ENCODE assay signal across 8 mouse cellular contexts in the genomic region with DNA sequence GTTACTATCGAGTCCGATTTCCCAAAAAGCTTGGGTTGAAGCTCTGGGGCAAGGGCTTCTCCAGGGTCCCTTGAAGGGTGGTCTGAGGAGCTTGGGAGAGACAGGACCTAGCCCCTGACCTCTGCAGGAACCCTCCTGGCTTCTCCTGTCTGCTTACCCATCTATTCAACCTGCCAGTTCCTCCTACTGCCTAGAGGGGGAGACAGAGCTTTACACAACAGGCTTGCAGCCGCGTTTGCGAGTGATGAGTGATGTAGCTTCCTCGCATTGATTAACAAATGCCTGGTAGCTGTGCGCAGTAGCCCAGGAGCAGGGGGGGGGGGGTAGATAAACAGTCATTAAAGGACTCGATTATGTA. TPM values are rescaled to one million over a fixed set of nuclear protein-coding genes. Genes with fewer than 3 reads are reported as not detected.
DNase-seq lines count a peak whose midpoint lies in the region; ATAC-seq and TF ChIP-seq lines count a peak whose summit lies in the region.

No protein-coding gene starts in this region.

- 6% methylated on average over 8 of the region's 8 CpGs for WGBS in embryonic facial prominence, embryonic 12.5 days
- 3% methylated on average over 8 of the region's 8 CpGs for WGBS in heart, embryonic 11.5 days (ENCODE audit: insufficient replicate concordance)
- WGBS in kidney, embryonic 14.5 days, result 3% methylated on average over 8 of the region's 8 CpGs
- 7% methylated on average over 8 of the region's 8 CpGs for WGBS in midbrain, postnatal 0 days
- WGBS in stomach, embryonic 16.5 days, result 8% methylated on average over 8 of the region's 8 CpGs

- peaks cover 33% of the 10 kb centered on the region for H3K36me3 ChIP-seq in embryonic facial prominence, embryonic 12.5 days
- peaks cover 2% of the 10 kb centered on the region; the same call in 1 of the 2 replicates for H3K36me3 ChIP-seq in heart, embryonic 11.5 days (ENCODE audit: control insufficient read depth, insufficient read depth, low read length)
- H3K36me3 ChIP-seq in kidney, embryonic 14.5 days (ENCODE audit: control insufficient read depth, insufficient read depth, low read length), result peaks cover 26% of the 10 kb centered on the region
- peaks cover 20% of the 10 kb centered on the region for H3K36me3 ChIP-seq in midbrain, postnatal 0 days (ENCODE audit: insufficient read depth, low read length)
- H3K36me3 ChIP-seq in stomach, embryonic 16.5 days (ENCODE audit: control insufficient read depth, insufficient read depth, low read length), result peaks cover 3% of the 10 kb centered on the region; the same call in 1 of the 2 replicates

- peak overlapping the region; percentile 77 for H3K4me3 ChIP-seq in embryonic facial prominence, embryonic 12.5 days
- H3K4me3 ChIP-seq in heart, embryonic 11.5 days (ENCODE audit: low read depth, low read length), result peak overlapping the region; percentile 17; the same call in 1 of the 2 replicates
- peak overlapping the region; percentile 73 for H3K4me3 ChIP-seq in kidney, embryonic 14.5 days (ENCODE audit: low read length)
- peak overlapping the region; percentile 71 for H3K4me3 ChIP-seq in midbrain, postnatal 0 days (ENCODE audit: low read depth, low read length)
- H3K4me3 ChIP-seq in stomach, embryonic 16.5 days (replicated peaks; ENCODE audit: low read length), result peak overlapping the region; percentile 68

- peak overlapping the region; percentile 96 for H3K4me2 ChIP-seq in embryonic facial prominence, embryonic 12.5 days (replicated peaks)
- H3K4me2 ChIP-seq in heart, embryonic 11.5 days, result peak overlapping the region; percentile 99
- H3K4me2 ChIP-seq in kidney, embryonic 14.5 days (replicated peaks; ENCODE audit: low read depth, low read length), result peak overlapping the region; percentile 97
- H3K4me2 ChIP-seq in midbrain, postnatal 0 days (ENCODE audit: low read depth, low read length, poor library complexity, severe bottlenecking), result peak overlapping the region; percentile 63
- peak overlapping the region; percentile 100 for H3K4me2 ChIP-seq in stomach, embryonic 16.5 days (ENCODE audit: low read depth, low read length)

- H3K9me3 ChIP-seq in embryonic facial prominence, embryonic 12.5 days, result no peaks in the 10 kb centered on the region
- no peaks in the 10 kb centered on the region for H3K9me3 ChIP-seq in heart, embryonic 11.5 days (replicated peaks; ENCODE audit: control insufficient read depth, low read length)
- H3K9me3 ChIP-seq in kidney, embryonic 14.5 days (ENCODE audit: control insufficient read depth, low read length), result no peaks in the 10 kb centered on the region
- H3K9me3 ChIP-seq in midbrain, postnatal 0 days (ENCODE audit: low read length), result no peaks in the 10 kb centered on the region
- H3K9me3 ChIP-seq in stomach, embryonic 16.5 days (replicated peaks; ENCODE audit: control insufficient read depth, low read length), result no peaks in the 10 kb centered on the region

- DNase-seq in 416B (ENCODE audit: low read depth) (peak; percentile 90), liver (peak; percentile 74)
- DNase-seq in adrenal gland, postnatal 10 days, result peak; percentile 77
- DNase-seq in midbrain, postnatal 0 days (ENCODE audit: low spot score), result peak; percentile 93

- peak; percentile 94 for TF ChIP-seq CTCF in midbrain, postnatal 0 days (IDR thresholded peaks at IDR 0.05)

- peaks cover 22% of the 10 kb centered on the region for H3K4me1 ChIP-seq in embryonic facial prominence, embryonic 12.5 days
- H3K4me1 ChIP-seq in heart, embryonic 11.5 days (ENCODE audit: control insufficient read depth, insufficient read depth, low read length), result peaks cover 22% of the 10 kb centered on the region
- H3K4me1 ChIP-seq in kidney, embryonic 14.5 days (ENCODE audit: control insufficient read depth, insufficient read depth, low read length), result peaks cover 28% of the 10 kb centered on the region
- no peaks in the 10 kb centered on the region; the same call in 1 of the 2 replicates for H3K4me1 ChIP-seq in midbrain, postnatal 0 days (ENCODE audit: insufficient read depth, low read length)
- H3K4me1 ChIP-seq in stomach, embryonic 16.5 days (ENCODE audit: control insufficient read depth, insufficient read depth, low read length), result peaks cover 22% of the 10 kb centered on the region

- no peaks in the 10 kb centered on the region for H3K27me3 ChIP-seq in embryonic facial prominence, embryonic 12.5 days
- no peaks in the 10 kb centered on the region for H3K27me3 ChIP-seq in heart, embryonic 11.5 days (ENCODE audit: control insufficient read depth, insufficient read depth, low read length)
- no peaks in the 10 kb centered on the region for H3K27me3 ChIP-seq in kidney, embryonic 14.5 days (ENCODE audit: control insufficient read depth, insufficient read depth, low read length)
- H3K27me3 ChIP-seq in midbrain, postnatal 0 days (ENCODE audit: insufficient read depth, low read length), result no peaks in the 10 kb centered on the region
- no peaks in the 10 kb centered on the region; the same call in 1 of the 2 replicates for H3K27me3 ChIP-seq in stomach, embryonic 16.5 days (ENCODE audit: control insufficient read depth, insufficient read depth, low read length)

- no peak for ATAC-seq in embryonic facial prominence, embryonic 12.5 days (ENCODE audit: insufficient number of reproducible peaks, insufficient read depth, low FRiP score, low TSS enrichment)
- no peak for ATAC-seq in heart, embryonic 11.5 days (replicated peaks; ENCODE audit: insufficient number of reproducible peaks, low FRiP score, low TSS enrichment)
- 0 out of 2 replicates have a peak, but pooled peaks have one; percentile 8 for ATAC-seq in kidney, embryonic 14.5 days (ENCODE audit: low FRiP score, low TSS enrichment)
- ATAC-seq in midbrain, postnatal 0 days (ENCODE audit: low FRiP score), result 0 out of 2 replicates have a peak, but pooled peaks have one; percentile 14
- no peak for ATAC-seq in stomach, embryonic 16.5 days (ENCODE audit: insufficient read depth, low FRiP score)

- no peak overlapping the region for H3K27ac ChIP-seq in embryonic facial prominence, embryonic 12.5 days
- no peak overlapping the region for H3K27ac ChIP-seq in heart, embryonic 11.5 days (ENCODE audit: low read depth, low read length)
- H3K27ac ChIP-seq in kidney, embryonic 14.5 days (ENCODE audit: low read depth, low read length), result no peak overlapping the region
- H3K27ac ChIP-seq in midbrain, postnatal 0 days (ENCODE audit: low read depth, low read length), result peak overlapping the region; percentile 57
- H3K27ac ChIP-seq in stomach, embryonic 16.5 days (ENCODE audit: low read length), result no peak overlapping the region

- peak overlapping the region; percentile 83; the same call in 1 of the 2 replicates for H3K9ac ChIP-seq in embryonic facial prominence, embryonic 12.5 days
- H3K9ac ChIP-seq in heart, embryonic 11.5 days (ENCODE audit: low read depth, low read length), result no peak overlapping the region
- peak overlapping the region; percentile 34; the same call in 1 of the 2 replicates for H3K9ac ChIP-seq in kidney, embryonic 14.5 days (ENCODE audit: low read depth, low read length)
- H3K9ac ChIP-seq in midbrain, postnatal 0 days (replicated peaks; ENCODE audit: low read length, poor library complexity, severe bottlenecking), result peak overlapping the region; percentile 91
- H3K9ac ChIP-seq in stomach, embryonic 16.5 days (ENCODE audit: low read length), result peak overlapping the region; percentile 44

RNA-seq across cellular contexts. Expression of gene Pdxp, which starts 1.9 kb away (rescaled TPM):
- total RNA-seq in adrenal gland, postnatal 10 days (2021), result 1 to 10 TPM; 5.2 to 6.1 TPM
- 37.3 and 37.6 TPM in 2 replicates for polyA plus RNA-seq in embryonic facial prominence, embryonic 12.5 days (2016; fragmentation: Nextera tagmentation; extraction: Ambion mirVana)
- polyA plus RNA-seq in heart, embryonic 11.5 days (2014; fragmentation: Nextera tagmentation; extraction: Ambion mirVana), result 24.3 and 25.7 TPM in 2 replicates
- 20.5 and 25.8 TPM in 2 replicates for polyA plus RNA-seq in kidney, embryonic 14.5 days (2014; fragmentation: Nextera tagmentation; extraction: Ambion mirVana)
- total RNA-seq in midbrain, postnatal 0 days (2014; rRNA removed), result 350 and 364 TPM in 2 replicates
- polyA plus RNA-seq in midbrain, postnatal 0 days (2015; fragmentation: Nextera tagmentation; extraction: Ambion mirVana), result 171 and 181 TPM in 2 replicates
- polyA plus RNA-seq in stomach, embryonic 16.5 days (2015; fragmentation: Nextera tagmentation; extraction: Ambion mirVana), result 5.1 and 5.9 TPM in 2 replicates

RNA-seq across cellular contexts. Expression of gene Lgals1, which starts 10.9 kb away (rescaled TPM):
- total RNA-seq in adrenal gland, postnatal 10 days (2021), result 100 to 1,000 TPM; 601 to 606 TPM
- 1,294 and 1,324 TPM in 2 replicates for polyA plus RNA-seq in embryonic facial prominence, embryonic 12.5 days (2016; fragmentation: Nextera tagmentation; extraction: Ambion mirVana)
- polyA plus RNA-seq in heart, embryonic 11.5 days (2014; fragmentation: Nextera tagmentation; extraction: Ambion mirVana), result 541 and 566 TPM in 2 replicates
- polyA plus RNA-seq in kidney, embryonic 14.5 days (2014; fragmentation: Nextera tagmentation; extraction: Ambion mirVana), result 584 and 814 TPM in 2 replicates
- 35.4 and 46.2 TPM in 2 replicates for total RNA-seq in midbrain, postnatal 0 days (2014; rRNA removed)
- 69.7 and 76.8 TPM in 2 replicates for polyA plus RNA-seq in midbrain, postnatal 0 days (2015; fragmentation: Nextera tagmentation; extraction: Ambion mirVana)
- 1,528 and 1,531 TPM in 2 replicates for polyA plus RNA-seq in stomach, embryonic 16.5 days (2015; fragmentation: Nextera tagmentation; extraction: Ambion mirVana)

RNA-seq across cellular contexts. Expression of gene Sh3bp1, which starts 16.1 kb away (rescaled TPM):
- 10 to 100 TPM; 11.7 to 17.1 TPM for total RNA-seq in adrenal gland, postnatal 10 days (2021)
- polyA plus RNA-seq in embryonic facial prominence, embryonic 12.5 days (2016; fragmentation: Nextera tagmentation; extraction: Ambion mirVana), result 39.4 and 42.2 TPM in 2 replicates
- 25.0 and 29.3 TPM in 2 replicates for polyA plus RNA-seq in heart, embryonic 11.5 days (2014; fragmentation: Nextera tagmentation; extraction: Ambion mirVana)
- polyA plus RNA-seq in kidney, embryonic 14.5 days (2014; fragmentation: Nextera tagmentation; extraction: Ambion mirVana), result 32.7 and 38.5 TPM in 2 replicates
- 4.2 and 4.5 TPM in 2 replicates for total RNA-seq in midbrain, postnatal 0 days (2014; rRNA removed)
- 4.0 and 4.7 TPM in 2 replicates for polyA plus RNA-seq in midbrain, postnatal 0 days (2015; fragmentation: Nextera tagmentation; extraction: Ambion mirVana)
- 42.1 and 44.5 TPM in 2 replicates for polyA plus RNA-seq in stomach, embryonic 16.5 days (2015; fragmentation: Nextera tagmentation; extraction: Ambion mirVana)

RNA-seq across cellular contexts. Expression of gene Gm49510, which starts 16.2 kb away (rescaled TPM):
- total RNA-seq in adrenal gland, postnatal 10 days (2021), result not detected
- polyA plus RNA-seq in embryonic facial prominence, embryonic 12.5 days (2016; fragmentation: Nextera tagmentation; extraction: Ambion mirVana), result 0.29 and 1.4 TPM in 2 replicates
- polyA plus RNA-seq in heart, embryonic 11.5 days (2014; fragmentation: Nextera tagmentation; extraction: Ambion mirVana), result 0.23 and 0.47 TPM in 2 replicates
- polyA plus RNA-seq in kidney, embryonic 14.5 days (2014; fragmentation: Nextera tagmentation; extraction: Ambion mirVana), result 0.19 and 0.59 TPM in 2 replicates
- total RNA-seq in midbrain, postnatal 0 days (2014; rRNA removed), result 1.7 TPM in 1 of 2 replicates, not detected in the other
- 0.17 TPM in 1 of 2 replicates, not detected in the other for polyA plus RNA-seq in midbrain, postnatal 0 days (2015; fragmentation: Nextera tagmentation; extraction: Ambion mirVana)
- 0.32 and 0.46 TPM in 2 replicates for polyA plus RNA-seq in stomach, embryonic 16.5 days (2015; fragmentation: Nextera tagmentation; extraction: Ambion mirVana)

RNA-seq across cellular contexts. Expression of gene Nol12, which starts 19.1 kb away (rescaled TPM):
- 10 to 100 TPM; 34.4 to 35.2 TPM for total RNA-seq in adrenal gland, postnatal 10 days (2021)
- polyA plus RNA-seq in embryonic facial prominence, embryonic 12.5 days (2016; fragmentation: Nextera tagmentation; extraction: Ambion mirVana), result 59.0 and 60.5 TPM in 2 replicates
- polyA plus RNA-seq in heart, embryonic 11.5 days (2014; fragmentation: Nextera tagmentation; extraction: Ambion mirVana), result 43.6 and 51.4 TPM in 2 replicates
- polyA plus RNA-seq in kidney, embryonic 14.5 days (2014; fragmentation: Nextera tagmentation; extraction: Ambion mirVana), result 55.8 and 64.6 TPM in 2 replicates
- 8.1 and 17.1 TPM in 2 replicates for total RNA-seq in midbrain, postnatal 0 days (2014; rRNA removed)
- polyA plus RNA-seq in midbrain, postnatal 0 days (2015; fragmentation: Nextera tagmentation; extraction: Ambion mirVana), result 64.0 and 69.5 TPM in 2 replicates
- 45.6 and 46.9 TPM in 2 replicates for polyA plus RNA-seq in stomach, embryonic 16.5 days (2015; fragmentation: Nextera tagmentation; extraction: Ambion mirVana)

Comparison
In these comparisons a context has a peak if more than half of its experiments do, and no peak if none do; other contexts are left out.
1. ATAC-seq: peak in kidney, embryonic 14.5 days (single experiment) and midbrain, postnatal 0 days (single experiment); none in embryonic facial prominence, embryonic 12.5 days (single experiment), heart, embryonic 11.5 days (single experiment) and stomach, embryonic 16.5 days (single experiment).
2. H3K4me3 ChIP-seq: peak in every context shown above with its lines; median percentile 77 in embryonic facial prominence, embryonic 12.5 days; 73 in kidney, embryonic 14.5 days; 71 in midbrain, postnatal 0 days; 68 in stomach, embryonic 16.5 days; 17 in heart, embryonic 11.5 days.
3. Peak in every context shown above with its lines, with median percentiles within 50 percentile points of each other: DNase-seq and H3K4me2 ChIP-seq.